Mouse (Mus musculus) urinary bladder, postnatal 36 days (tissue): ENCODE data around the gene Kcnd1.
A peak's percentile ranks its signal among the peaks of the same experiment; 100 is the strongest.
"Not testable (repeated sequence)": the region's sequence is repeated elsewhere in the genome, so short reads cannot be mapped to it uniquely, and the experiment has no call there.

Experiments used
- DNase-seq, 2 experiments: peaks; one replicate each; pipeline ENCODE4 v3.0.0; 2022; ENCODE audit warnings: low spot score in 2 of 2, mixed read lengths in 1 of 2

Gene Kcnd1

DNA sequence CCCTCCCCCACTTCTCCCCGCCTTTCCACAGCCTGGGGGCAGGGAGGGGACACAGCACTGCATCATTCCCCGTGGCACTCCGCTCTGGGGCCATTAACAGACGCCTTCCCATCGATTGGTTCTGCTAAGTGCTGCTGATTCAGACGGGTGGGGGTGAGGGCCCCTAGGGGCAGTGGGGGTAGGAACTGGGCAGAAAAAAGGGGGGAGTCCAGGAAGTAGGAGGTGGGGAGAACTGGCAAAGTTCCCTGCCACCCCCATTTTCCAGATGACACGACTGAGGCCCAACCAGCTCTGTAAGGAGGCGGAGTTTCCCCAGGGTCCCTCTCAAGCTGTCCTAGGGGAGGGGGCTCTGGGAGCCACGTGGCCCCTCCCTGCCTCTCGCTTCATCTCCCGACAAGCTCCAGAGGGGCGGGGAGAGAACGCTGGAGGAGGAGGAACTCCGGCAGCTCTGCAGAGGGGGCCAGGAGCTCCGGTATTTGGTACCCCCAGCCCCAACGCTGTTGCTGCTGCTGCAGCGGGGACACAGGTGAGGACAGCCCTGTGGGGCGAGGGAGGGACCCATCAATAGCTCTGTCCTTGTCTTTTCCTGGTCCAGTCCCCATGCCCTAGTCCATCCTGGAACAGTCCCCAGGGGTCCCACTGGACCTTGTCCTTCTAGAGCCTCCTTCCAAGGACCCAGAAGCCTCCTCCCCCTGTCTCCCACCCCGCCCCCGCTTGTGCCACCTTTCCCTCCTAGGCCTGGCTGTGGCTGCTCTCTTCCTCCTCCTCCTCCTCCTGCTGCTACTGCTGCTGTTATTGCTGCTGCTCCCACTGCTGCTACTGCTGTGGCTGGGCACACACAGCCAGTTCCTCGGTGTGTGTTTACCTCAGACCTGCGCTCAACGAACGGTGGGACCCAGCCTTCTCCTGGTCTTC lies at the start of gene Kcnd1:
Gene Kcnd1, plus strand, starts transcription at position 425 of the 915 bp plus-strand sequence.
- DNase-seq: no peak

DNA sequence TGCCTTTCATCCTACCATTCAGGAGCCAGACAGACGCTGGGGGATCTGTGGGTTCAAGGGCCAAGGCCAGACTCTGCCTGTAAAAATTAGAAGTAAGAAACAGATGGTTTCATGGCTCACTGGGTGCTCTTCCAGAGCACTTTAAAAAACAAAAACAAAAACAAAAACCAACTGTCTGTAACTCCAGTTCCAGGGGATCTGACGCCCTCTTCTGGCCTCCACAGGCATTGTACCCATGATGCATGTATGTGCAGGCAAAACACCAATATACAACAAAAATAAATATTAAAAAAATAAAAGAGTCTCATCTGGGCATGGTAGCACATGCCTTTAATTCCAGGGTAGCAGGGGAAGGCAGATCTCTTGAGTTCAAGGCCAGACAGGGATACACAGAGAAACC lies 49.3 kb upstream of the Kcnd1 start:
- no peak for DNase-seq

DNA sequence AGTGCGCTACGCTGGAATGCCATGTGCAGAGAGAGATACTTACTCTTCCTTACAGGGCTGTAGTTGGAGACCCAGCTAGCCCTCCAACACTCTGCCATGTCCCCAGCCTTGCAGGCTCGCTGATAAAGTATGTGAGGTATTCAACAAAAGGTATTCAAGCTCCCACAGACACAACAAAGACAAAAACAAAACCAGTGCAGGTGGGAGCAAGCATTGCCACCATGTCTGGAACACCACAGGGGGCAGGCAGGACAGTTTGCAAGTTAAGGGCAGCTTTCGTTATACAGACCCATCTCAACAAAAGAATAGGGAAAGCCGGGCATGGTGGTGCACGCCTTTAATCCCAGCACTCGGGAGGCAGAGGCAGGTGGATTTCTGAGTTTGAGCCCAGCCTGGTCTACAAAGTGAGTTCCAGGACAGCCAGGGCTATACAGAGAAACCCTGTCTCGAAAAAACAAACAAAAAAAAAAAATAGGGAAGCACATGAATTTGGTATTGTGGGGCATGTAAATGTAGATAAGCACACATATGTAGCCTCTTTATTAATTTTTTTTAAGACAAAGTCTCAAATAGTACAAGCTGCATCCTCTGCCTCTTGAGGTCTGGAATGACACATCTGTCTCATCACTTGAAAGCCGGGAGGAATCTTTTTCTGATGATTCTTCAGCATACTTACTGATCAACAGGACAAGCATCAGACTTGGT lies 46.4 kb upstream of the Kcnd1 start:
- DNase-seq: no peak

DNA sequence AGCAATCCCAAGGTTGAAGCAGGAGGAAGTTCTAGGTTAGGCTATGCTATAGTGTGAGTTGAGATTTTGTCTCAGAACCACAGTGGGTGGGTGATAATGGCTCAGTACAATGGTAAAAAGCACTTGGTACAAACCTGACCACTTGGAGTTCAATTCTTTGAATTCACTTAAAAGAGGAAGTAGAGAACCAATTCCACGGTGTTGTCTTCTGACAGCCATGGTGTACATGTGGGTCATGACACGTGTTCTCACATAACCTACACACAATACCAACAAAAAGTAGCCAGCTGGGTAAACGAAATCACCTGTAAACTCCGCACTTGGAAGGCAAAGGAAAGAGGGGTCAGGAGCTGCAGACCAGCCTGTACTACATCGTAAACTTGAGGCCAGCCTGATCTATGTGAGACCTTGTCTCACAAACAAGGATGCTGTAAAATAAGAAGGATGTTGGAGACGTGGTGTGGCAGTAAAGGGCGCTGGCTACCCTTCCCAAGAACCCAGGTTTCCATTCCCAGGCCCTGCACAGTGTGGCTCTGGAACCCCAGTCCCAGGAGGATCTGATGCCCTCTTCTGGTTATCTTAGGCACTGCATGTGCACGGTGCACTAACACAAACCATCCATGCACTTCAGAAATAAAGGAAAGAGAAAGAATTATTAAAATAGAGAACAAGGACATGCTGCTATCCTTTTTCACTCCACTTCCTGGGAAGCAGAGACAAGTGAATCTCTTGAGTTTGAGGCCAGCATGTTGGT lies 45.6 kb upstream of the Kcnd1 start:
- peak; percentile 20 to 42 for DNase-seq

DNA sequence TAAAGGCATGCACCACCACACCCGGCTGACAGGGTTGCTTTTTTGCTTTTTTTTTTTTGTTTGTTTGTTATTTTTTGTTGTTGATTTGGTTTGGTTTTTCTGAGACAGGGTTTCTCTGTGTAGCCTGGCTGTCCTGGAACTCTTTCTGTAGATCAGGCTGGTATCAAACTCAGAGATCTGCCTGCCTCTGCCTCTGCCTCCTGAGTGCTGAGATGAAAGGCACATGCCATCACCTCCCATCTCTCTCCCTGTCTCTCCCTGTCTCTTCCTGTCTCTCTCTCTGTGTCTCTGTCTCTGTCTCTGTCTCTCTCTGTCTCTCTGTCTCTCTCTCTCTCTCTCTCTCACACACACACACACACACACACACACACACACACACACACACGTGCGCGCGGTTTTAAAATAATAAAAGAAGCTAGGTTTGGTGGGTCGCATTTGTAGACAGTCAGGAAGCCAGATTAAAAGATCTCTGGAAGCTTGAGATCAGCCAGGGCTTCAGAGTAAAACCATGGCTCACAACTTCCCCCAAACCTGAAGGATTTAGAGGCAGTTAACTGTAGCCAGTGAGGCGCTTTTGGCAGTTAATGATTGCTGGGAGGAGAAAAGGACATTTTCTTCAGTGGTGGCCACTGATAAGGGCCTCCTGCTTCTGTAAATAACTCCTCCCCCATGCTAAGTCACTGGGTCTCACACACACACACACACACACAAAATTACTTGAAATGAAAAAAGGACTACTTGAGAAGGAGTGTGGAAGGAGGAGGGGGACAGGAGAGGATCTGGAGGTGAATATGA lies 43.4 kb upstream of the Kcnd1 start:
- no peak for DNase-seq

DNA sequence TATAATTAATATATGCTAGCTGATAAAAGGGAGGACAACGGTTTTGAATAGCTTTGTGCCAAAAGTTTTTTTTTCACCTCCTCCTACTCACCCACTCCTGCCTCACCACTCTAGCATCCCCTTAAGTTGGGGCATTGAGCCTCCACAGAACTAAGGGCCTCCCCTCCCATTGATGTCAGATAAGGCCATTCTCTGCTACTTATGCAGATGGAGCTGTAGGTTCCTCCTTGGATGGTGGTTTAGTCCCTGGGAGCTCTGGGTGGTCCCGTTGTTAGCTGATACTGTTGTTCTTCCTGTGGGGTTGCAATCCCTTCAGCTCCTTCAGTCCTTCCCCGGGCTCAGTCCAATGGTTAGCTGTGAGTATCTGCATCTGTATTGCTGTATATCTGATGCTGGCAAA lies 42.8 kb upstream of the Kcnd1 start:
- no peak for DNase-seq

DNA sequence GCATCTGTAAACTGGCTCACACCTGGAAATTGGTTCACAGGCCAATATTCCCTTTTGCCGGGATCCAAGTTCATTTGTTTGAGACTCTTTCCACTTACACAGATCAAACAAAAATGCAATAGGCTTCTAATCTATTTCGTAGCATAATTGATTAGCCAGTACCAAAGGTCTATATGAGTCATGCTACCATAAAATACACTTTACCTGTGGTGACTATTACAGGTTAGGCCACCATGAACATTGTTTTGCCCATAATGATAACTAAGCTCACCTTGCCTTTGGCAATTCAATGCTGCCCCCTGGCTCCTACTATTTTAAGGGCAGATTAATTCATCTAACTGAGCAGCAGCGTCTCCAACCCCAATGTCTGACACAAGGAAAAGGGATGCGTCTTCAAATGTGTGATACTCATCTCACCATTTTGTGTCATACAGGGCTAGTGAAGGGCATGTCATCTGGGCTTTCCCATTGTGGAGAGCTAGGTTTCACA lies 39.4 kb upstream of the Kcnd1 start:
- DNase-seq: no peak

DNA sequence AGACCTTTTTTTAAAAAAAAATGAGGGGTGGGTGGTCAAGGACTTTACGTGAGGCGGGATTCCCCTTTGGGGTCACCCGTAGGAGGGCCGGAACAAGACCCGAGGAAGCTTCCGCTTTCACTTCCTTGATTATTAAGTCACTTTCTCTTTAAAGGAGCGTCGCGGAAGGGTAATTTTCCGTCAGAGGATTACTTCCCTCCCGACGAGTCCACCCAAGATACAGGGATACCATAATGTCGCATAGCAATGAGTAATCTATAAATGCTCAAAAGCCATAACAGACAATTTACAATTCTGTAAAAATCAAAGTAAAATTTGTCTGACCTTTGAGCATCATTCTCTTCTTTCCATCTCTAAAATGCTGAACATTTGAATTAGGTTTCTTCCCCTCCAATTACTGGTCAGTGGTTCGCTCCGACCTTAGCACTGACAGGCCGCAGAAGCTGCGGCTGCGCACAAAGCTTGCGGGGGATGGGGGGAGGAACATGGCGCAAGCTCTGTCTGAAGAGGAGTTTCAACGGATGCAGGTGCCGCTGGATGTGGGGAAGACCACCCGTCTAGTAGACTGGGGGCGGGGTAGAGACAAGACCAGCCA lies 32.5 kb upstream of the Kcnd1 start, which contains the start of gene Gripap1:
Gene Gripap1, plus strand, starts transcription at position 224 of the 595 bp plus-strand sequence.
- peak; percentile 45 to 65 for DNase-seq

DNA sequence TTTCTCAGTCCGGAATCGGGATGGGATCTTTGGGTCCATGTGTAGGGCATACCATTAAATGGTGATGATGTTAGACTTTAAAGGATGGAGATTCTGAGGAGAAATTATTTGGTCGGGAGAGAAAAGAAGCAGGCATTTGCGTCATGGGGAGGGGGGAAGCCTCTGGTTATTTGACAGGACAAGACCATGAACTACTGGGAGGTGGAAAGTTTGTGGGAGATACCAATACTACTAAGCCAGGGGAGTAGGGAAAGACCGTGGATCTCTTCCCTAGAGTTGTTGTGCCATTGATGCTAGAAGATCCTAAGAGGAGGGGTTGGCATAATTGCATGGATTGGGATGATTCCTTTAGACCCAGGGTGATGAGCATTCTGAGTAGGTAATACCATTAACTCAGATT lies 31.8 kb upstream of the Kcnd1 start:
- no peak for DNase-seq

DNA sequence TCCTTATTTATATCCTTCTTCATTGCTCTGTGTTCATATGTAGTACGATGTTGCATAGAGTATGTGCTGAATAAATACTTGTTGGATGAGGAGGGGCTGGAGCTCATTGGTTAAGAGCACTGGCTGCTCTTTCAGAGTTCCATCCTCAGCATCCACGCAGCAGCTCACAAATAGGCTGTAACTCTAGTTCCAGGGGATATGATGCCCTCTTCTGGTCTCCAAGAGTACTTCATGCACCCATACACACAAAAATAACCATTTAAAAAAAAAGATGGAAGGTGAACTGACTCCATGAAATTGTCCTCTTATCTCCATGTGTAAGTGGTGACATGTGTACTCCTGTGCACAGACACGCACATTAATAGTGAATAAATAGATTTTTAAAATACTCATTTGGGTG lies 28.7 kb upstream of the Kcnd1 start:
- DNase-seq: no peak

DNA sequence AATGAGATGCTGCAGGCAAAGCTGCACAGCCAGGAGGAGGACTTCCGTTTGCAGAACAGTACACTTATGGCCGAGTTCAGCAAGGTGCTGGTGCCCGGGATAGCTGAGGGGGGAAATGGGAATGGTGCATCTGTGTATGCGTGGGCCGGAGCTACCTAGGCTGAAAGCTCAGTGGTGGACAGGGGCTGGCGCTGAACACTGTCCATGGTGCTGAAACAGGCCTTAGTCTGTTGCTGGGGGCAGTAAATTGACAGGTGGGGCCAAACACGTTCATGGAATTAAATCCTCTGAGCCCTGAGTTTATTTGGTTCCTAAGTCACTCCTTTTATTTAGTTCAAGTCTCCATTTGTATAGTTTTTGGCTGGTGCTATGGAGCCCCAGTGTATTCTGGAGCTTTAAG lies 27.1 kb upstream of the Kcnd1 start:
- DNase-seq: no peak

DNA sequence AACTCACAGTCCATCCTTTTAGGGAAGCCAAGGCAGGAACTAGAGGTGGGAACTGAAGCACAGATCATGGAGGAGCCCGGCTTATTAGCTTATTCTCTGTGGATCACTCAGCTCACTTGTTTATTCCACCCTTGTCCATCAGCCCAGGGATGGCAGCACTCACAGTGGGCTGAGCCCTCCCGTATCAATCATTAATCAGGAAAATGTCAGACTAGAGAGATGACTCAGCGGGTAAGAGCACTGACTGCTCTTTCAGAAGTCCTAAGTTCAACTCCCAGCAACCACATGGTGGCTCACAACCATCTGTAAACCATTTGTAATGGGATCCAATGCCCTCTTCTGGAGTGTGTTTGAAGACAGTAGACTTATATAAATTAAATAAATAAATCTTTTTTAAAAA lies 24.8 kb upstream of the Kcnd1 start:
- no peak for DNase-seq

DNA sequence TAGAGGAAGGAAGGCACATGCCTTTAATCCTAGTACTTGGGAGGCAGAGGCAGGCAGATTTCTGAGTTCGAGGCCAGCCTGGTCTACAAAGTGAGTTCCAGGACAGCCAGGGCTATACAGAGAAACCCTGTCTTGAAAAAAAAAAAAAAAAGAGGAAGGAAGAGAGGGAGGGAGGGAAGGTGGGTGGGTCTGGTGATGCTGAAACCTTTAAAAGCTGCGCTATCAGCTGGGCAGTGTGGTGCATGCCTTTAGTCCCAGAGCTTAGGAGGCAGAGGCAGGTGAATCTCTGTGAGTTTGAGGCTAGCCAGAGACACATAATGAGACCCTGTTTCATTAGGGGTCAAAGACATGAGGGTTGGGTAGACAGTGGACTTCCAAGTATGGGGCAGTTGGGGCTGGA lies 19.9 kb upstream of the Kcnd1 start:
- DNase-seq: not testable (repeated sequence)

DNA sequence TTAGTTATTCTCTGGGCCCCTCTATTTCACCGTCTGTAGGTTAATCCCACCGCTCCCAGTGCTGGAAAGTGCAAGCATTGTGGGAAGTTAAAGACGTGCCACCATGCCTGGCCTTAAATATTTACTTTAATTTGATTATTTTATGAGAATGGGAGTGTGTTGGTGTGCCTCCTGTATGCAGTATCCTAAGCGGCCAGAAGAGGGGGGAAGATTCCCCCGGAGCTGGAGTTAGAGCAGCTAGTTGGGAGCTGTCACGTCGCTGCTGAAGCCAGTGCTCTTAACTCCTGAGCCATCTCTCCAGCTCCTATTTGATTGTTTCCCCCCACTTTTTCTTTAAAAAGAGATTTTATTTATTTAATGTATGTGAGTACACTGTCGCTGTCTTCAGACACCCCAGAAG lies 7.1 kb upstream of the Kcnd1 start:
- not testable (repeated sequence) for DNase-seq

DNA sequence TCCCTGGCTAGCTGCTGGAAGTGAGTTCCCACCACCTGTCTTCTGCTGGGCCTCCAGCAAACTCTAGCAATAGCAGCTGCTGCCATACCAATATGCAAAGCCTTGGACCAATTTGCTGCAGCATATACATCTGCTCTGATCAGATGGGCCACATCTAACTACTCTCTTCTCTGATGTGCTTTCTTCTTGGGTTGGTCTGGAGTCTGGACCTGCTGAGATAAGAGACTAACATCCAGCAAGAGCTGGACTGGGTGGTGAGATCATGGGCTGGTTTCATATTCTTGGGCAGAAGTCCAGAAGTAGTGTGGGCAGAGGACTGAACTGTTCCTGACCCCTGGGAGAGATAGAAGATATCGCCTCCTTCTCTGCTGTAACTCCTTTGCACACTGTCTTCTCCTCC lies 15.1 kb downstream of the Kcnd1 start:
- DNase-seq: no peak

DNA sequence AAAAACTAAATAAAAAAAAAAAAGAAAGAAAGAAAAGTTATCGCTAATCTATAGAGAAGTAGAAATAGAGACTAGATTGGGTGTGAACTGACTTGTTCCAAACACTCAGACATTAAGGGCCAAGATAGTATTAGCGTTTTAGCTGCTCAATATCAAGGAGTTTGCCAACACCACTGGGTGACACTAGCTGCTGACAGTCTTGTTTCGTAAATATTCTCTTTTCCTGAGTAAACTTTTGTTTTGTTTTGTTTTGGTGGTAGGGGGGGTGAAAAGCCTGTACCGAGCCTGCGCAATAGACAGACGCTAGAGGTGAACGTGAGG lies 18.7 kb downstream of the Kcnd1 start:
- DNase-seq: no peak

DNA sequence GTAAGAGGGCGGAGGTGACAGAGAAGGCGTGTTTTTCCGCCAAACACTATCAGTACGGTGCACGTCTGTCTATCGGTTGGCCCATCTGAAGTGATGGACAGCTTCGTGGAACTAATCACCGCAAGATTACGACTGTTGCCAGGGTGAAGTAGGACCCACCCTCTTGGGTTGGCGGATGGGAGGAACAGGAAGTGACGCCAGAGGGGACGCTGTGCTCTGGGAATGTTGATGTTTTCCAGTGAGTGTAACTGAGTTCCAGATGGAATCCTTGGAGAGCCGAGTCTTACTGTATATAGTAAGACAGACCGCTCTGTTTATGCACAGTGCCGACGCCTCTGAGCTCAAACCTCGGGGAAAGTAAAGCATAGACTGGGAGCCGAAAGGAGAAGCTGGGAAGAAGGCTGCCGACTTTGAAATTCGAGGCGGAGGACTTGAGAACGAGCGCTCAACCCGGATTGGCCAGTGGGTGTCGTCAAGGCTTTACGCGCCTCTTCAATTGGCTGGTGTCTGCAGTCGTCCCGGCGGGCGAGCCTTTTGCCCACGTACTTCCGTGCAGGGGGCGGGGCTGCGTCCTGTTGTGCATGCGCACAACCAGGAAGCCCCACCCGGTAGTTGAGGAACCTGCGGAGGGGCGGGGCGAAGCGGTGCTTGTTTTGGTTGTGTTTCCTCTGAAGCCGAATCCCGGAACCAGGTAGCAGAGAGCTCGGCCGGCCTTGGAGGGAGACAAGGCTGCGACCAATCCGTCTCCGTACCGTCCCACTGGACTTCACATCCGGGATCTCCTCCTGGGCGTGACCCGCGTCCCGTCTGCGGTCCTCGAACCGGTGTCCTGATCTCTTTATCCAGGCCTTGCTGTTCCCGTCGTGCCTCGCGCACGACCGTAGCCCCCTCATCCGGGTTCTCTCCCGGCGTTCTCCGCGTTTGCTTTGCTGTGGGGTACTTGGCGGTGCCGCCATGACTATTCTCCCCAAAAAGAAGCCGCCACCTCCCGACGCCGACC lies 19.4 kb downstream of the Kcnd1 start, which contains the start of gene Otud5:
Gene Otud5, plus strand, starts transcription at position 202 of the 1,000 bp plus-strand sequence.
- peak; percentile 84 to 94 for DNase-seq

DNA sequence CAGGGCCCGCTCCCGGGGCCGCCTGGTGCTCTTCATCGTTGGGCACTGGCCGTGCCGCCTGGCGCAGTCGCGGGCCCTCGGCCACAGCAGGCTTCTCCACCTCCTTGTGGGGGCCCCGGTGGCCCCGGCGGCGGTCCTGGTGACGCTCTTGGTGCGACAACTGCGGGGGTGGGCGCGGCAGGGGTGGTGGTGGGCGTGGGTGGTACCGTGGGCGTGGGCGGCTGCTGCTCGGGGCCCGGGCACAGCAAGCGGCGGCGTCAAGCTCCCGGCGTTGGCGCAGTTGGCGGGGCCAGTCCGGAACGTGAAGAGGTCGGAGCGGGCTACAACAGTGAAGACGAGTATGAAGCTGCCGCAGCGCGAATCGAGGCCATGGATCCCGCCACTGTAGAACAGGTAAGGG lies 20.2 kb downstream of the Kcnd1 start:
- no peak for DNase-seq

DNA sequence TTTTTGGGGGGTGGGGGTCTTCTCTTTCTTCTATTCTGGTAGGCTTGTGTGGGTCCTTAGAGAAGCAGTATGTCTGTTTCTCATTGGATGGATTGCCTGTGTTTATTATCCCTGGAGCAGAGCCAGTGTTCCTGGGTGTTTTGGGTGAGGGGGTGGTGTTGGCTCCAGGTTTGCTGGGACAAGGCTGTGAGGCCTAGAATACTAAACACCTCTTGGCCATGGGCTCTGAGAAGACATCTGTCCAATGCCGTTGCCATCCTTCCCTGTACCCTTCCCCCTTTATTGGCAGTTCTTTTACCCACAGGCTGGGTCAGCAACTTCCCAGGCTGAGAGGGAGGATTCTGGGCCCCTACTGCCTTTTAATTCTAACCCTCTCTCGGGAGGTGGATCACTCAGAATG lies 25.8 kb downstream of the Kcnd1 start:
- no peak for DNase-seq

DNA sequence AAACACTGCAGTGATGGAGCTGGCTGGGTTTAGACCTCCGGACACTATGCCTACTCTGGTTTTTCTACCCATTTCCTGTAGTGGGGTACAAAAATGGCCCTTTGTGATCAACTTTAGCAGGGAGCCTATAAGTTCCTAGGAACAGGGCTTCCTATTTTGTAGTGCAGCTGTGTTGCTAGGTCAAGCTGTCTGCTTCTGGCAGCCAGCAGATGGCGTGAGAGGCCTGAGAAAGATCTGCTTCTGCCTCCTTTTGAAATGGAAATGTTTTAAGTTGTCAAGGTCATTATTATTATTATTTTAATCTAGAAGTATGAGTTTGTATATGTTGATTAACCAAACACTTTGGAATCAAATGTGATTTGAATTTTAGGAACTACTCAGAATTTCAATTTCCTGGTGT lies 32.5 kb downstream of the Kcnd1 start:
- no peak for DNase-seq
